Mouse (Mus musculus): Measurements from ENCODE around the gene Oosp2.

Gene Oosp2

GRCm38 (mm10) chr19:11660459-11660858 is at the start of gene Oosp2:
TSS of gene Oosp2 (minus strand) at chr19:11660559.
- no peaks in the 10 kb centered on the region for H3K9me3 ChIP-seq (ENCODE audit: low read length)
- TF ChIP-seq POU5F1 (IDR thresholded peaks at IDR 0.05; ENCODE audit: borderline replicate concordance, low read length) (no peak), CTCF (conservative IDR thresholded peaks at IDR 0.05; ENCODE audit: low read length) (no peak), NANOG (IDR thresholded peaks at IDR 0.05; ENCODE audit: borderline replicate concordance, low read length) (no peak)
- H3K36me3 ChIP-seq (ENCODE audit: insufficient read depth, low read length), result no peaks in the 10 kb centered on the region
- H3K4me3 ChIP-seq (replicated peaks; ENCODE audit: low read length), result no peak within 1 kb of the TSS
- H3K27me3 ChIP-seq (ENCODE audit: insufficient read depth, low read length), result no peaks in the 10 kb centered on the region
- H3K4me1 ChIP-seq (replicated peaks; ENCODE audit: low read depth, low read length), result no peaks in the 10 kb centered on the region

GRCm38 (mm10) chr19:11698342-11698741 is 38.0 kb upstream of the Oosp2 start:
- Histone ChIP-seq H3K4me1 (replicated peaks; ENCODE audit: low read depth, low read length) (no peaks in the 10 kb centered on the region), H3K4me3 (replicated peaks; ENCODE audit: low read length) (no peak overlapping the region), H3K27me3 (ENCODE audit: insufficient read depth, low read length) (no peaks in the 10 kb centered on the region), H3K36me3 (ENCODE audit: insufficient read depth, low read length) (no peaks in the 10 kb centered on the region), H3K9me3 (ENCODE audit: low read length) (no peaks in the 10 kb centered on the region)
- no peak for TF ChIP-seq CTCF (conservative IDR thresholded peaks at IDR 0.05; ENCODE audit: low read length)
- TF ChIP-seq POU5F1 (IDR thresholded peaks at IDR 0.05; ENCODE audit: borderline replicate concordance, low read length), result no peak
- TF ChIP-seq NANOG (IDR thresholded peaks at IDR 0.05; ENCODE audit: borderline replicate concordance, low read length), result no peak

GRCm38 (mm10) chr19:11696755-11697154 is 36.4 kb upstream of the Oosp2 start, which contains the start of gene Oosp3:
TSS of gene Oosp3 (plus strand) at chr19:11697055.
- Histone ChIP-seq H3K9me3 (ENCODE audit: low read length) (no peaks in the 10 kb centered on the region), H3K36me3 (ENCODE audit: insufficient read depth, low read length) (no peaks in the 10 kb centered on the region), H3K4me3 (replicated peaks; ENCODE audit: low read length) (no peak within 1 kb of the TSS), H3K27me3 (ENCODE audit: insufficient read depth, low read length) (no peaks in the 10 kb centered on the region), H3K4me1 (replicated peaks; ENCODE audit: low read depth, low read length) (no peaks in the 10 kb centered on the region)
- TF ChIP-seq CTCF (conservative IDR thresholded peaks at IDR 0.05; ENCODE audit: low read length), result no peak
- no peak for TF ChIP-seq NANOG (IDR thresholded peaks at IDR 0.05; ENCODE audit: borderline replicate concordance, low read length)
- TF ChIP-seq POU5F1 (IDR thresholded peaks at IDR 0.05; ENCODE audit: borderline replicate concordance, low read length), result no peak

GRCm38 (mm10) chr19:11691454-11691853 is 31.1 kb upstream of the Oosp2 start:
- TF ChIP-seq CTCF (conservative IDR thresholded peaks at IDR 0.05; ENCODE audit: low read length) (no peak), POU5F1 (IDR thresholded peaks at IDR 0.05; ENCODE audit: borderline replicate concordance, low read length) (no peak), NANOG (IDR thresholded peaks at IDR 0.05; ENCODE audit: borderline replicate concordance, low read length) (no peak)

GRCm38 (mm10) chr19:11690839-11691238 is 30.5 kb upstream of the Oosp2 start, which contains the start of gene Oosp1:
TSS of gene Oosp1 (minus strand) at chr19:11691150.
- Histone ChIP-seq H3K4me3 (replicated peaks; ENCODE audit: low read length) (no peak within 1 kb of the TSS), H3K36me3 (ENCODE audit: insufficient read depth, low read length) (no peaks in the 10 kb centered on the region), H3K9me3 (ENCODE audit: low read length) (no peaks in the 10 kb centered on the region), H3K4me1 (replicated peaks; ENCODE audit: low read depth, low read length) (no peaks in the 10 kb centered on the region), H3K27me3 (ENCODE audit: insufficient read depth, low read length) (no peaks in the 10 kb centered on the region)
- TF ChIP-seq POU5F1 (IDR thresholded peaks at IDR 0.05; ENCODE audit: borderline replicate concordance, low read length), result no peak

More at GRCm38 (mm10) chr19:11691454-11691853, 31.1 kb upstream of the Oosp2 start:
- no peaks in the 10 kb centered on the region for H3K36me3 ChIP-seq (ENCODE audit: insufficient read depth, low read length)
- H3K4me3 ChIP-seq (replicated peaks; ENCODE audit: low read length), result no peak overlapping the region
- no peaks in the 10 kb centered on the region for H3K4me1 ChIP-seq (replicated peaks; ENCODE audit: low read depth, low read length)
- no peaks in the 10 kb centered on the region for H3K9me3 ChIP-seq (ENCODE audit: low read length)
- no peaks in the 10 kb centered on the region for H3K27me3 ChIP-seq (ENCODE audit: insufficient read depth, low read length)

GRCm38 (mm10) chr19:11661562-11661961 is 1.2 kb upstream of the Oosp2 start:
- Histone ChIP-seq H3K4me1 (replicated peaks; ENCODE audit: low read depth, low read length) (no peaks in the 10 kb centered on the region), H3K4me3 (replicated peaks; ENCODE audit: low read length) (no peak overlapping the region), H3K9me3 (ENCODE audit: low read length) (no peaks in the 10 kb centered on the region), H3K36me3 (ENCODE audit: insufficient read depth, low read length) (no peaks in the 10 kb centered on the region), H3K27me3 (ENCODE audit: insufficient read depth, low read length) (no peaks in the 10 kb centered on the region)
- no peak for TF ChIP-seq NANOG (IDR thresholded peaks at IDR 0.05; ENCODE audit: borderline replicate concordance, low read length)
- no peak for TF ChIP-seq POU5F1 (IDR thresholded peaks at IDR 0.05; ENCODE audit: borderline replicate concordance, low read length)
- TF ChIP-seq CTCF (conservative IDR thresholded peaks at IDR 0.05; ENCODE audit: low read length), result no peak

- Histone ChIP-seq H3K36me3 (ENCODE audit: insufficient read depth, low read length) (no peaks in the 10 kb centered on the region), H3K4me3 (replicated peaks; ENCODE audit: low read length) (no peak overlapping the region), H3K27me3 (ENCODE audit: insufficient read depth, low read length) (no peaks in the 10 kb centered on the region), H3K9me3 (ENCODE audit: low read length) (no peaks in the 10 kb centered on the region), H3K4me1 (replicated peaks; ENCODE audit: low read depth, low read length) (no peaks in the 10 kb centered on the region)
- no peak for TF ChIP-seq NANOG (IDR thresholded peaks at IDR 0.05; ENCODE audit: borderline replicate concordance, low read length)
- TF ChIP-seq POU5F1 (IDR thresholded peaks at IDR 0.05; ENCODE audit: borderline replicate concordance, low read length), result no peak
- TF ChIP-seq CTCF (conservative IDR thresholded peaks at IDR 0.05; ENCODE audit: low read length), result no peak
Observed at GRCm38 (mm10) chr19:11659142-11659541, 1.2 kb downstream of the Oosp2 start.

- H3K4me1 ChIP-seq (replicated peaks; ENCODE audit: low read depth, low read length), result no peaks in the 10 kb centered on the region
- no peak for TF ChIP-seq CTCF (conservative IDR thresholded peaks at IDR 0.05; ENCODE audit: low read length)
- no peak overlapping the region for H3K4me3 ChIP-seq (replicated peaks; ENCODE audit: low read length)
- H3K36me3 ChIP-seq (ENCODE audit: insufficient read depth, low read length), result no peaks in the 10 kb centered on the region
- H3K27me3 ChIP-seq (ENCODE audit: insufficient read depth, low read length), result no peaks in the 10 kb centered on the region
- no peaks in the 10 kb centered on the region for H3K9me3 ChIP-seq (ENCODE audit: low read length)
Observed at GRCm38 (mm10) chr19:11649564-11649963, 10.8 kb downstream of the Oosp2 start.

- H3K4me3 ChIP-seq (replicated peaks; ENCODE audit: low read length), result no peak overlapping the region
- no peaks in the 10 kb centered on the region for H3K27me3 ChIP-seq (ENCODE audit: insufficient read depth, low read length)
- no peak for TF ChIP-seq CTCF (conservative IDR thresholded peaks at IDR 0.05; ENCODE audit: low read length)
- no peak for TF ChIP-seq POU5F1 (IDR thresholded peaks at IDR 0.05; ENCODE audit: borderline replicate concordance, low read length)
- TF ChIP-seq NANOG (IDR thresholded peaks at IDR 0.05; ENCODE audit: borderline replicate concordance, low read length), result no peak
- no peaks in the 10 kb centered on the region for H3K4me1 ChIP-seq (replicated peaks; ENCODE audit: low read depth, low read length)
- H3K36me3 ChIP-seq (ENCODE audit: insufficient read depth, low read length), result no peaks in the 10 kb centered on the region
- no peaks in the 10 kb centered on the region for H3K9me3 ChIP-seq (ENCODE audit: low read length)
Observed at GRCm38 (mm10) chr19:11646166-11646565, 14.2 kb downstream of the Oosp2 start.
